Mouse (Mus musculus): ENCODE results near the gene Rnps1. TPM values are rescaled to one million over a fixed set of nuclear protein-coding genes. Genes with fewer than 3 reads are reported as not detected.
"Not testable (repeated sequence)": the region's sequence is repeated elsewhere in the genome, so short reads cannot be mapped to it uniquely, and the experiment has no call there.

Rnps1 gene
- polyA plus RNA-seq, 1 experiment from 2014 or later = 441 TPM

GRCm38 (mm10) chr17:24423114-24423513 lies 8.7 kb downstream of the Rnps1 start:
- no peak overlapping the region for H3K9ac ChIP-seq (ENCODE audit: low read length)
- peaks cover 2% of the 10 kb centered on the region for H3K4me1 ChIP-seq (replicated peaks; ENCODE audit: control insufficient read depth, insufficient read depth, low read length)
- peaks cover 35% of the 10 kb centered on the region for H3K36me3 ChIP-seq (ENCODE audit: control insufficient read depth, insufficient read depth, low read length)
- H3K27me3 ChIP-seq (ENCODE audit: control insufficient read depth, insufficient read depth, low read length) = no peaks in the 10 kb centered on the region
- no peak for ATAC-seq (replicated peaks; ENCODE audit: low FRiP score)
- no peak overlapping the region for H3K27ac ChIP-seq (ENCODE audit: low read depth, low read length)
- H3K9me3 ChIP-seq (ENCODE audit: control insufficient read depth, low read length) = no peaks in the 10 kb centered on the region
- 93% methylated on average over 4 of the region's 4 CpGs for whole genome bisulfite sequencing
- H3K4me2 ChIP-seq (ENCODE audit: low read depth, low read length, severe bottlenecking) = no peak overlapping the region
- H3K4me3 ChIP-seq (ENCODE audit: low read depth, low read length) = no peak overlapping the region
- DNase-seq (ENCODE audit: low spot score) = no peak

- Histone ChIP-seq H3K4me3 (ENCODE audit: low read depth, low read length) (no peak overlapping the region), H3K27me3 (ENCODE audit: control insufficient read depth, insufficient read depth, low read length) (no peaks in the 10 kb centered on the region), H3K4me2 (ENCODE audit: low read depth, low read length, severe bottlenecking) (no peak overlapping the region), H3K27ac (ENCODE audit: low read depth, low read length) (no peak overlapping the region), H3K4me1 (replicated peaks; ENCODE audit: control insufficient read depth, insufficient read depth, low read length) (peaks cover 2% of the 10 kb centered on the region), H3K9ac (ENCODE audit: low read length) (no peak overlapping the region), H3K9me3 (ENCODE audit: control insufficient read depth, low read length) (no peaks in the 10 kb centered on the region), H3K36me3 (ENCODE audit: control insufficient read depth, insufficient read depth, low read length) (peaks cover 28% of the 10 kb centered on the region)
- 97% methylated on average over 5 of the region's 5 CpGs for WGBS
- ATAC-seq (replicated peaks; ENCODE audit: low FRiP score) = no peak
- DNase-seq (ENCODE audit: low spot score) = no peak
Measured at GRCm38 (mm10) chr17:24424489-24424888, 10.1 kb downstream of the Rnps1 start.

GRCm38 (mm10) chr17:24425326-24425725 lies 11.0 kb downstream of the Rnps1 start:
- not testable (repeated sequence) for H3K9me3 ChIP-seq (ENCODE audit: control insufficient read depth, low read length); DNase-seq (ENCODE audit: low spot score); ATAC-seq (replicated peaks; ENCODE audit: low FRiP score); H3K4me1 ChIP-seq (replicated peaks; ENCODE audit: control insufficient read depth, insufficient read depth, low read length); H3K4me3 ChIP-seq (ENCODE audit: low read depth, low read length); H3K27ac ChIP-seq (ENCODE audit: low read depth, low read length); H3K4me2 ChIP-seq (ENCODE audit: low read depth, low read length, severe bottlenecking); H3K27me3 ChIP-seq (ENCODE audit: control insufficient read depth, insufficient read depth, low read length); H3K9ac ChIP-seq (ENCODE audit: low read length)
- WGBS = 97% methylated on average over 5 of the region's 8 CpGs
- peaks cover 21% of the 10 kb centered on the region for H3K36me3 ChIP-seq (ENCODE audit: control insufficient read depth, insufficient read depth, low read length)

- Histone ChIP-seq H3K4me3 (ENCODE audit: low read depth, low read length) (no peak overlapping the region), H3K27ac (ENCODE audit: low read depth, low read length) (no peak overlapping the region), H3K9ac (ENCODE audit: low read length) (no peak overlapping the region), H3K4me1 (replicated peaks; ENCODE audit: control insufficient read depth, insufficient read depth, low read length) (peaks cover 2% of the 10 kb centered on the region), H3K4me2 (ENCODE audit: low read depth, low read length, severe bottlenecking) (peak overlapping the region; percentile 67; the same call in 1 of the 2 replicates), H3K9me3 (ENCODE audit: control insufficient read depth, low read length) (no peaks in the 10 kb centered on the region), H3K27me3 (ENCODE audit: control insufficient read depth, insufficient read depth, low read length) (no peaks in the 10 kb centered on the region), H3K36me3 (ENCODE audit: control insufficient read depth, insufficient read depth, low read length) (peaks cover 18% of the 10 kb centered on the region)
- DNase-seq (ENCODE audit: low spot score) (no peak), ATAC-seq (replicated peaks; ENCODE audit: low FRiP score) (0 out of 2 replicates have a peak, but pooled peaks have one; percentile 1)
- 94% methylated on average over 7 of the region's 7 CpGs for WGBS
Measured at GRCm38 (mm10) chr17:24425905-24426304, 11.5 kb downstream of the Rnps1 start.

GRCm38 (mm10) chr17:24426471-24427169 lies 12.3 kb downstream of the Rnps1 start, which contains the start of gene Eci1:
Eci1 (plus strand) TSS chr17:24426641.
- WGBS = under 1% methylated on average over 48 of the region's 48 CpGs

GRCm38 (mm10) chr17:24427170-24427557 lies 12.8 kb downstream of the Rnps1 start:
- Histone ChIP-seq H3K4me3 (ENCODE audit: low read depth, low read length) (peak overlapping the region; percentile 71), H3K36me3 (ENCODE audit: control insufficient read depth, insufficient read depth, low read length) (peaks cover 16% of the 10 kb centered on the region), H3K9ac (ENCODE audit: low read length) (peak overlapping the region; percentile 90), H3K27me3 (ENCODE audit: control insufficient read depth, insufficient read depth, low read length) (no peaks in the 10 kb centered on the region), H3K9me3 (ENCODE audit: control insufficient read depth, low read length) (no peaks in the 10 kb centered on the region), H3K4me2 (ENCODE audit: low read depth, low read length, severe bottlenecking) (peak overlapping the region; percentile 67), H3K27ac (ENCODE audit: low read depth, low read length) (peak overlapping the region; percentile 87), H3K4me1 (replicated peaks; ENCODE audit: control insufficient read depth, insufficient read depth, low read length) (peaks cover 2% of the 10 kb centered on the region)
- DNase-seq (ENCODE audit: low spot score) (no peak), ATAC-seq (replicated peaks; ENCODE audit: low FRiP score) (no peak)
- WGBS = 7% methylated on average over 8 of the region's 8 CpGs

More at GRCm38 (mm10) chr17:24426471-24427169, 12.3 kb downstream of the Rnps1 start, which contains the start of gene Eci1:
- peaks cover 2% of the 10 kb centered on the region for H3K4me1 ChIP-seq (replicated peaks; ENCODE audit: control insufficient read depth, insufficient read depth, low read length)
- H3K9me3 ChIP-seq (ENCODE audit: control insufficient read depth, low read length) = no peaks in the 10 kb centered on the region
- H3K4me2 ChIP-seq (ENCODE audit: low read depth, low read length, severe bottlenecking) = peak within 1 kb of the TSS; percentile 67
- peak within 1 kb of the TSS; percentile 71 for H3K4me3 ChIP-seq (ENCODE audit: low read depth, low read length)
- DNase-seq (ENCODE audit: low spot score) (peak; percentile 96), ATAC-seq (replicated peaks; ENCODE audit: low FRiP score) (peak; percentile 99)
- H3K36me3 ChIP-seq (ENCODE audit: control insufficient read depth, insufficient read depth, low read length) = peaks cover 16% of the 10 kb centered on the region
- H3K9ac ChIP-seq (ENCODE audit: low read length) = peak within 1 kb of the TSS; percentile 90
- H3K27ac ChIP-seq (ENCODE audit: low read depth, low read length) = peak within 1 kb of the TSS; percentile 87
- H3K27me3 ChIP-seq (ENCODE audit: control insufficient read depth, insufficient read depth, low read length) = no peaks in the 10 kb centered on the region

- no peaks in the 10 kb centered on the region for H3K9me3 ChIP-seq (ENCODE audit: control insufficient read depth, low read length)
- ATAC-seq (replicated peaks; ENCODE audit: low FRiP score) = no peak
- 88% methylated on average over 14 of the region's 14 CpGs for WGBS
- no peak overlapping the region for H3K9ac ChIP-seq (ENCODE audit: low read length)
- H3K36me3 ChIP-seq (ENCODE audit: control insufficient read depth, insufficient read depth, low read length) = peaks cover 4% of the 10 kb centered on the region; the same call in 1 of the 2 replicates
- DNase-seq (ENCODE audit: low spot score) = no peak
- no peak overlapping the region for H3K4me3 ChIP-seq (ENCODE audit: low read depth, low read length)
- no peaks in the 10 kb centered on the region for H3K27me3 ChIP-seq (ENCODE audit: control insufficient read depth, insufficient read depth, low read length)
- H3K27ac ChIP-seq (ENCODE audit: low read depth, low read length) = no peak overlapping the region
- peaks cover 2% of the 10 kb centered on the region for H3K4me1 ChIP-seq (replicated peaks; ENCODE audit: control insufficient read depth, insufficient read depth, low read length)
- no peak overlapping the region for H3K4me2 ChIP-seq (ENCODE audit: low read depth, low read length, severe bottlenecking)
Measured at GRCm38 (mm10) chr17:24429201-24429983, 15.0 kb downstream of the Rnps1 start.

- no peaks in the 10 kb centered on the region for H3K9me3 ChIP-seq (ENCODE audit: control insufficient read depth, low read length)
- H3K9ac ChIP-seq (ENCODE audit: low read length) = no peak overlapping the region
- H3K4me1 ChIP-seq (replicated peaks; ENCODE audit: control insufficient read depth, insufficient read depth, low read length) = no peaks in the 10 kb centered on the region
- H3K36me3 ChIP-seq (ENCODE audit: control insufficient read depth, insufficient read depth, low read length) = peaks cover 5% of the 10 kb centered on the region; the same call in 1 of the 2 replicates
- ATAC-seq (replicated peaks; ENCODE audit: low FRiP score) = 0 out of 2 replicates have a peak, but pooled peaks have one; percentile 36
- 77% methylated on average over 5 of the region's 5 CpGs for WGBS
- H3K4me2 ChIP-seq (ENCODE audit: low read depth, low read length, severe bottlenecking) = no peak overlapping the region
- no peak overlapping the region for H3K4me3 ChIP-seq (ENCODE audit: low read depth, low read length)
- no peak for DNase-seq (ENCODE audit: low spot score)
- no peaks in the 10 kb centered on the region for H3K27me3 ChIP-seq (ENCODE audit: control insufficient read depth, insufficient read depth, low read length)
- no peak overlapping the region for H3K27ac ChIP-seq (ENCODE audit: low read depth, low read length)
Measured at GRCm38 (mm10) chr17:24437016-24437415, 22.7 kb downstream of the Rnps1 start.

Data from forebrain, embryonic 11.5 days (tissue).